Mouse (Mus musculus) thymus, postnatal 25 days (tissue): ENCODE measurements around the gene Brca1.
"Not testable (repeated sequence)": the region's sequence is repeated elsewhere in the genome, so short reads cannot be mapped to it uniquely, and the experiment has no call there.

Experiments used
- DNase-seq: peaks from one replicate; pipeline ENCODE4 v3.0.0; 2022

The Brca1 gene

GRCm38 (mm10) chr11:101526686-101527085 lies 25.1 kb downstream of the Brca1 start:
- no peak for DNase-seq

GRCm38 (mm10) chr11:101525936-101526595 lies 25.7 kb downstream of the Brca1 start:
- DNase-seq, result no peak

- no peak for DNase-seq
Measured at GRCm38 (mm10) chr11:101525056-101525455, 26.7 kb downstream of the Brca1 start.

- no peak for DNase-seq
Measured at GRCm38 (mm10) chr11:101524446-101524845, 27.3 kb downstream of the Brca1 start.

GRCm38 (mm10) chr11:101519364-101519763 lies 32.4 kb downstream of the Brca1 start:
- no peak for DNase-seq

GRCm38 (mm10) chr11:101518937-101519336 lies 32.8 kb downstream of the Brca1 start:
- no peak for DNase-seq

- no peak for DNase-seq
Measured at GRCm38 (mm10) chr11:101507090-101507489, 44.7 kb downstream of the Brca1 start.

- no peak for DNase-seq
Measured at GRCm38 (mm10) chr11:101506269-101506780, 45.4 kb downstream of the Brca1 start.

GRCm38 (mm10) chr11:101486126-101486525 lies 65.6 kb downstream of the Brca1 start:
- no peak for DNase-seq

- DNase-seq, result no peak
Measured at GRCm38 (mm10) chr11:101485509-101486028, 66.2 kb downstream of the Brca1 start.

- no peak for DNase-seq
Measured at GRCm38 (mm10) chr11:101484814-101485213, 66.9 kb downstream of the Brca1 start.

- no peak for DNase-seq
Measured at GRCm38 (mm10) chr11:101484245-101484644, 67.5 kb downstream of the Brca1 start.

- no peak for DNase-seq
Measured at GRCm38 (mm10) chr11:101483804-101484203, 68.0 kb downstream of the Brca1 start.

- no peak for DNase-seq
Measured at GRCm38 (mm10) chr11:101480912-101481311, 70.8 kb downstream of the Brca1 start.

GRCm38 (mm10) chr11:101479171-101479635 lies 72.6 kb downstream of the Brca1 start:
- DNase-seq, result no peak

- no peak for DNase-seq
Measured at GRCm38 (mm10) chr11:101477552-101478211, 74.1 kb downstream of the Brca1 start.

GRCm38 (mm10) chr11:101477194-101477551 lies 74.6 kb downstream of the Brca1 start:
- no peak for DNase-seq

GRCm38 (mm10) chr11:101476361-101476760 lies 75.4 kb downstream of the Brca1 start:
- not testable (repeated sequence) for DNase-seq

GRCm38 (mm10) chr11:101474298-101474697 lies 77.5 kb downstream of the Brca1 start:
- no peak for DNase-seq

GRCm38 (mm10) chr11:101473686-101474085 lies 78.1 kb downstream of the Brca1 start:
- not testable (repeated sequence) for DNase-seq

- no peak for DNase-seq
Measured at GRCm38 (mm10) chr11:101472336-101472735, 79.4 kb downstream of the Brca1 start.

- DNase-seq, result no peak
Measured at GRCm38 (mm10) chr11:101471926-101472325, 79.8 kb downstream of the Brca1 start.

GRCm38 (mm10) chr11:101470206-101470605 lies 81.5 kb downstream of the Brca1 start:
- DNase-seq, result no peak

GRCm38 (mm10) chr11:101469155-101469554 lies 82.6 kb downstream of the Brca1 start:
- no peak for DNase-seq
